Mouse (Mus musculus) liver, embryonic 14.5 days (tissue): ENCODE results near the gene Ppp1ca. TPM values are rescaled to one million over a fixed set of nuclear protein-coding genes. Genes with fewer than 3 reads are reported as not detected.

Experiments
- ATAC-seq: fragments of 200-750 bp; cut with Nextera tagmentation; 2 replicates; pipeline ENCODE4 v1.8.0; 2017; ENCODE audit warnings: moderate number of reproducible peaks, mild to moderate bottlenecking, moderate library complexity; ENCODE audit not compliant: insufficient read depth
- DNase-seq, 3 experiments: peaks; one replicate each; pipeline ENCODE4 v3.0.0-alpha.2; 2012 to 2013; ENCODE audit warnings: low read depth in 3 of 3, low spot score in 3 of 3
- H3K27ac ChIP-seq: fragments of 300-500 bp; sonication (generic); 2 replicates; pipeline ENCODE4 v1.5.1; 2014; ENCODE audit warnings: moderate library complexity, mild to moderate bottlenecking, control low read depth, inconsistent platforms
- H3K27me3 ChIP-seq: fragments of 300-500 bp; sonication (generic); 2 replicates; pipeline ENCODE4 v1.6.1; 2014; ENCODE audit warnings: mild to moderate bottlenecking, low read length, moderate library complexity; ENCODE audit not compliant: control insufficient read depth, insufficient read depth
- H3K36me3 ChIP-seq: fragments of 300-500 bp; sonication (generic); replicated peaks from 2 replicates; pipeline ENCODE4 v1.6.1; 2014; ENCODE audit warnings: low read depth; ENCODE audit not compliant: control insufficient read depth, insufficient read depth
- H3K4me1 ChIP-seq, 2 experiments: fragments of 200-500 bp in 1 of 2; fragments of 300-500 bp in 1 of 2; sonication (generic) in 1 of 2; replicated peaks; 2 replicates each; pipeline ENCODE4 v1.6.1; 2012 to 2014; ENCODE audit warnings: antibody characterized with exemption in 1 of 2, inconsistent platforms in 1 of 2, low read length in 1 of 2; ENCODE audit not compliant: control insufficient read depth in 2 of 2, insufficient read depth in 2 of 2
- H3K4me2 ChIP-seq: fragments of 300-500 bp; sonication (generic); 2 replicates; pipeline ENCODE4 v1.6.1; 2014; ENCODE audit warnings: low read depth, mild to moderate bottlenecking, control low read depth, moderate library complexity
- H3K4me3 ChIP-seq, 2 experiments: fragments of 200-500 bp in 1 of 2; fragments of 300-500 bp in 1 of 2; sonication (generic) in 1 of 2; 2 replicates each; pipeline ENCODE4 v1.5.1; 2012 to 2014; ENCODE audit warnings: low read depth in 2 of 2, low read length in 2 of 2, mild to moderate bottlenecking in 2 of 2, control low read depth in 1 of 2, inconsistent platforms in 1 of 2, moderate library complexity in 1 of 2; ENCODE audit not compliant: insufficient read depth in 1 of 2
- H3K9ac ChIP-seq: fragments of 300-500 bp; sonication (generic); replicated peaks from 2 replicates; pipeline ENCODE4 v1.6.1; 2014; ENCODE audit warnings: mild to moderate bottlenecking, control low read depth, moderate library complexity
- H3K9me3 ChIP-seq: fragments of 300-500 bp; sonication (generic); 2 replicates; pipeline ENCODE4 v1.6.1; 2016; ENCODE audit warnings: low read length, mixed read lengths; ENCODE audit not compliant: control insufficient read depth
- CTCF ChIP-seq: IDR thresholded peaks from 2 replicates; pipeline ENCODE4 v1.5.1; 2016; ENCODE audit warnings: antibody characterized with exemption, low read depth, control low read depth
- EP300 ChIP-seq: IDR thresholded peaks from 2 replicates; pipeline ENCODE4 v1.6.1; 2016; ENCODE audit warnings: antibody characterized with exemption, low read depth
- WGBS: fragments of 180-500 bp; shearing (Covaris S2); extraction: QIAGEN DNeasy Blood & Tissue Kit; methylation state at CpG from one replicate; pipeline ENCODE4 v1.1.7; 2014; ENCODE audit not compliant: insufficient replicate concordance; 5-methylcytosine and 5-hydroxymethylcytosine counted together
- polyA plus RNA-seq, 2 experiments: library from polyadenylated mRNA; depleted of rRNA in 1 of 2; stranded (reverse) in 1 of 2; unstranded in 1 of 2; fragments of >200 nt; fragmentation: Nextera tagmentation in 1 of 2; extraction: Ambion mirVana in 1 of 2; gene quantifications; 2 replicates each; pipeline versions ENCODE4 v1.2.1 to v1.2.3; 2012 to 2014

The Ppp1ca gene
- polyA plus RNA-seq, 2 experiments = 214 to 432 TPM

DNA sequence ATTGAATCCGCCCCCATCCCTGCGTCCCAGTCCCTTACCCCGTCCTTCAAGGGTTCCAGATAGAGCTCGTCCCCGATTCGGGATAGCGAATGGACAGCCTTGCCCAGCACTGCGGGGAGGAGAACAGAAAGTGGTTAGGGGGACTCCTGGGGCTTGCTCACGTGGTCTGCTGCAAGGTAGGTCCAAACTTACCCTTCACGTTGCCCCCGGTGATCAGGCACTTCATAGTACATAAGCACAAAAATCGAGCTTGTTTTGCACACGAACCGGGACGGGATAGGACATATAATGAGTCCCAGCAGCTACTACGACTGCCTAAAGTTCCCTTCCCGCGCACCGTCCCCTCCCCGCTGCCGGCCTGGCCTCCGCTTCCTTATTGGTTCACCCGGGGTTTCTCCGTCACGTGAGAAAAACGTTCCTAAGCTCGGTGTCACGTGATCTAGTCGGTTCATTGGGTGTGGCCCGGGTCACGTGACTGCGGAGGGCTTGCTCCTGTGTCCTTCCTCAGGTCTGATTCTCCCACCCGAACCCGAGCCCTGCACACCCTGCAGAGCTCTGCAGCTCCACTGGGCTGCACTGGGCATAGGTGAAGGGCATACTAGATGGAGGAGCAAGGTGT lies 9.5 kb downstream of the Ppp1ca start, which contains the start of gene Rad9a:
TSS of gene Rad9a (minus strand) at position 372 of the 619 bp plus-strand sequence.
- Histone ChIP-seq H3K9ac (peak within 1 kb of the TSS; percentile 96), H3K4me3 (peak within 1 kb of the TSS; percentile 89 to 91), H3K36me3 (peaks cover 22% of the 10 kb centered on the region), H3K4me1 (peaks cover 8 to 23% of the 10 kb centered on the region in 2 experiments), H3K27me3 (no peaks in the 10 kb centered on the region; the same call in none of the 2 replicates), H3K9me3 (no peaks in the 10 kb centered on the region), H3K27ac (peak within 1 kb of the TSS; percentile 79), H3K4me2 (peak within 1 kb of the TSS; percentile 98)
- TF ChIP-seq CTCF = no peak
- no peak for TF ChIP-seq EP300
- DNase-seq (peak; percentile 98), ATAC-seq (peak; percentile 86)
- WGBS = 0% methylated on average over 34 of the region's 34 CpGs

DNA sequence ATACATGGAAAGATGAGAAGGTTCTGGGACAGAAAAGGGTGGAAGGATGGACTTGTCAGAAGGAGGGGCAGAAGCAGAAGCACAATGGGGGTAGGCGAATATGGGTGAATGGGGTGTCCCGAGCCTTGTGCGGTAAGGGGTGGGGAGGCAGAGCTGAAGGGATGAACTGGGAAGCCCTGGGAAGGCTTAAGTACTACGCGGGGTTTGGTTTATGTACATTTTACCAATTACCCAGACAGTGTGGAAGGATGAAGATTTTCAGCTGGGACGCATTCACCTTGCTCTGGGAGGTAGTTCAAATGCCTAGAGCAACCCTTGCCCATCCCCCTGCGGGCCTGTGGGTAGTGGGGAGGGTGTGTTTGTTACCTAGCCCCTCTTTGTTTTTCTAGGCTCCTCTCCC lies 10.3 kb downstream of the Ppp1ca start:
- Histone ChIP-seq H3K27ac (no peak overlapping the region), H3K9me3 (no peaks in the 10 kb centered on the region), H3K27me3 (no peaks in the 10 kb centered on the region; the same call in none of the 2 replicates), H3K36me3 (peaks cover 15% of the 10 kb centered on the region), H3K4me3 (peak overlapping the region; percentile 68 to 91), H3K4me1 (peaks cover 8 to 23% of the 10 kb centered on the region in 2 experiments), H3K9ac (peak overlapping the region; percentile 53; the same call in 1 of the 2 replicates), H3K4me2 (peak overlapping the region; percentile 98)
- 47% methylated on average over 7 of the region's 7 CpGs for WGBS
- TF ChIP-seq CTCF (no peak), EP300 (no peak)
- DNase-seq (no peak), ATAC-seq (no peak)

- H3K4me1 ChIP-seq = peaks cover 8 to 23% of the 10 kb centered on the region in 2 experiments
- 45% methylated on average over 3 of the region's 3 CpGs for WGBS
- H3K9ac ChIP-seq = no peak overlapping the region
- H3K4me2 ChIP-seq = no peak overlapping the region
- no peaks in the 10 kb centered on the region for H3K9me3 ChIP-seq
- H3K36me3 ChIP-seq = peaks cover 8% of the 10 kb centered on the region
- DNase-seq = no peak
- ATAC-seq = no peak
- peak; percentile 16; the same call in 1 of the 2 replicates for TF ChIP-seq CTCF
- no peak for TF ChIP-seq EP300
- H3K4me3 ChIP-seq = no peak overlapping the region
- H3K27ac ChIP-seq = no peak overlapping the region
- no peaks in the 10 kb centered on the region; the same call in none of the 2 replicates for H3K27me3 ChIP-seq
Observed at GRCm38 (mm10) chr19:4203148-4203547, 11.3 kb downstream of the Ppp1ca start.

GRCm38 (mm10) chr19:4203604-4204326 lies 11.9 kb downstream of the Ppp1ca start:
- no peak for TF ChIP-seq CTCF
- no peak for TF ChIP-seq EP300
- H3K36me3 ChIP-seq = peaks cover 6% of the 10 kb centered on the region; the same call in 1 of the 2 replicates
- H3K27ac ChIP-seq = no peak overlapping the region
- peaks cover 8 to 23% of the 10 kb centered on the region in 2 experiments for H3K4me1 ChIP-seq
- no peak for ATAC-seq
- DNase-seq = no peak
- no peak overlapping the region for H3K9ac ChIP-seq
- no peaks in the 10 kb centered on the region for H3K9me3 ChIP-seq
- 28% methylated on average over 13 of the region's 13 CpGs for WGBS
- H3K4me2 ChIP-seq = no peak overlapping the region
- no peak overlapping the region for H3K4me3 ChIP-seq
- no peaks in the 10 kb centered on the region; the same call in none of the 2 replicates for H3K27me3 ChIP-seq

DNA sequence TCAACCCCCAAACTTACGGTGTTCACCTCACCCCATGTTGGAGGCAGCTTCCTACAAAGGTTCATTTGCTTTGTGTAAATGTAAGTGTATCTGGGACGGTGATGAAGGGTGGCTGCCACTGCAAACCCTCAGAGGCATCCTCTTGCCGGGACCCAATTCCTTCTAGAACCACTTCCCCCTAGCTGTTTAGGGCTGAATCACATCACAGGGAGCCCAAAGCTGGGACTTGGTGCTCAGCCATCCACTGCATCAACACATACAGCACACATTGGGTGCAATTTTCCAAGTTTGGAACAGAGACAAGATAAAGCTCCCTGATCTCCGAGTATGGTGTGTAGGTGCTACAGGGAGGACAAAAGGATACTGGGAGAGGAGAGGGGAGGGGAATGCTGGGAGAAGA lies 13.0 kb downstream of the Ppp1ca start:
- ATAC-seq = no peak
- no peaks in the 10 kb centered on the region; the same call in none of the 2 replicates for H3K27me3 ChIP-seq
- WGBS = 51% methylated on average over 4 of the region's 4 CpGs

More for the DNA sequence above, 13.0 kb downstream of the Ppp1ca start:
- TF ChIP-seq EP300 (no peak), CTCF (no peak)
- Histone ChIP-seq H3K27ac (no peak overlapping the region), H3K36me3 (peaks cover 4% of the 10 kb centered on the region; the same call in 1 of the 2 replicates), H3K9ac (no peak overlapping the region), H3K4me2 (no peak overlapping the region), H3K4me1 (peaks cover 8 to 20% of the 10 kb centered on the region in 2 experiments), H3K9me3 (no peaks in the 10 kb centered on the region), H3K4me3 (no peak overlapping the region)
- DNase-seq = no peak
